8 mouse cellular contexts compared by ENCODE assay signal in genomic region chr7:77303935-77304334, GRCm38 (mm10).
DNase-seq lines count a peak whose midpoint lies in the region; ATAC-seq lines count a peak whose summit lies in the region.

No protein-coding gene starts in this region.

- ATAC-seq in forebrain, embryonic 12.5 days (ENCODE audit: low FRiP score), result no peak
- no peak for ATAC-seq in midbrain, embryonic 14.5 days (ENCODE audit: low FRiP score, low TSS enrichment)
- ATAC-seq in megakaryocyte progenitor cell, adult 5-6 weeks (replicated peaks; ENCODE audit: poor library complexity), result no peak
- no peak for ATAC-seq in erythroblast, adult 5-6 weeks (replicated peaks; ENCODE audit: low FRiP score, poor library complexity, severe bottlenecking)

- H3K4me2 ChIP-seq in forebrain, embryonic 12.5 days, result peak overlapping the region; percentile 15
- H3K4me2 ChIP-seq in midbrain, embryonic 14.5 days (ENCODE audit: low read length), result peak overlapping the region; percentile 2

- H3K4me1 ChIP-seq in forebrain, embryonic 12.5 days, result no peaks in the 10 kb centered on the region; the same call in 1 of the 2 replicates
- H3K4me1 ChIP-seq in midbrain, embryonic 14.5 days (ENCODE audit: control insufficient read depth, insufficient read depth, low read length), result no peaks in the 10 kb centered on the region

- no peaks in the 10 kb centered on the region for H3K9me3 ChIP-seq in forebrain, embryonic 12.5 days
- no peaks in the 10 kb centered on the region for H3K9me3 ChIP-seq in midbrain, embryonic 14.5 days (ENCODE audit: control insufficient read depth, low read length)

- peaks cover 16% of the 10 kb centered on the region; the same call in 1 of the 2 replicates for H3K27me3 ChIP-seq in forebrain, embryonic 12.5 days
- no peaks in the 10 kb centered on the region for H3K27me3 ChIP-seq in midbrain, embryonic 14.5 days (ENCODE audit: control insufficient read depth, insufficient read depth, low read length)

- H3K27ac ChIP-seq in forebrain, embryonic 12.5 days, result no peak overlapping the region
- no peak overlapping the region for H3K27ac ChIP-seq in midbrain, embryonic 14.5 days (replicated peaks; ENCODE audit: low read depth, low read length)

- no peaks in the 10 kb centered on the region for H3K36me3 ChIP-seq in forebrain, embryonic 12.5 days (replicated peaks)
- no peaks in the 10 kb centered on the region for H3K36me3 ChIP-seq in midbrain, embryonic 14.5 days (ENCODE audit: control insufficient read depth, insufficient read depth, low read length)

- H3K4me3 ChIP-seq in forebrain, embryonic 12.5 days (replicated peaks), result 0 out of 2 replicates have a peak overlapping the region, but pooled peaks have one; percentile 5
- H3K4me3 ChIP-seq in midbrain, embryonic 14.5 days (replicated peaks; ENCODE audit: low read depth, low read length), result no peak overlapping the region

- DNase-seq in kidney, postnatal 14 days, result peak; percentile 11
- no peak for DNase-seq in kidney, adult 11 months
- DNase-seq in embryo, embryonic 10.5 days (ENCODE audit: low spot score), result peak; percentile 38
- DNase-seq in midbrain, embryonic 14.5 days, result peak; percentile 28
- DNase-seq in frontal cortex, postnatal 25 days (ENCODE audit: low spot score in 2 of 2), result no peak

- H3K9ac ChIP-seq in forebrain, embryonic 12.5 days, result no peak overlapping the region
- H3K9ac ChIP-seq in midbrain, embryonic 14.5 days (replicated peaks; ENCODE audit: low read length), result no peak overlapping the region

- 6% methylated on average over 5 of the region's 11 CpGs for WGBS in forebrain, embryonic 12.5 days
- 13% methylated on average over 11 of the region's 11 CpGs for WGBS in midbrain, embryonic 14.5 days

Comparison
In these comparisons a context has a peak if more than half of its experiments do, and no peak if none do; other contexts are left out.
1. DNase-seq: peak in kidney, postnatal 14 days (single experiment), embryo, embryonic 10.5 days (single experiment) and midbrain, embryonic 14.5 days (single experiment); none in kidney, adult 11 months (single experiment) and frontal cortex, postnatal 25 days (0 of 2).